Mouse (Mus musculus): Measurements from ENCODE around the gene Ssr2. TPM values are rescaled to one million over a fixed set of nuclear protein-coding genes. Genes with fewer than 3 reads are reported as not detected.

Gene Ssr2
- polyA plus RNA-seq, 1 experiment = 294 TPM

GRCm38 (mm10) chr3:88618074-88618871 lies 42.6 kb downstream of the Ssr2 start:
- H3K4me2 ChIP-seq (ENCODE audit: low read depth) = peak overlapping the region; percentile 98

DNA sequence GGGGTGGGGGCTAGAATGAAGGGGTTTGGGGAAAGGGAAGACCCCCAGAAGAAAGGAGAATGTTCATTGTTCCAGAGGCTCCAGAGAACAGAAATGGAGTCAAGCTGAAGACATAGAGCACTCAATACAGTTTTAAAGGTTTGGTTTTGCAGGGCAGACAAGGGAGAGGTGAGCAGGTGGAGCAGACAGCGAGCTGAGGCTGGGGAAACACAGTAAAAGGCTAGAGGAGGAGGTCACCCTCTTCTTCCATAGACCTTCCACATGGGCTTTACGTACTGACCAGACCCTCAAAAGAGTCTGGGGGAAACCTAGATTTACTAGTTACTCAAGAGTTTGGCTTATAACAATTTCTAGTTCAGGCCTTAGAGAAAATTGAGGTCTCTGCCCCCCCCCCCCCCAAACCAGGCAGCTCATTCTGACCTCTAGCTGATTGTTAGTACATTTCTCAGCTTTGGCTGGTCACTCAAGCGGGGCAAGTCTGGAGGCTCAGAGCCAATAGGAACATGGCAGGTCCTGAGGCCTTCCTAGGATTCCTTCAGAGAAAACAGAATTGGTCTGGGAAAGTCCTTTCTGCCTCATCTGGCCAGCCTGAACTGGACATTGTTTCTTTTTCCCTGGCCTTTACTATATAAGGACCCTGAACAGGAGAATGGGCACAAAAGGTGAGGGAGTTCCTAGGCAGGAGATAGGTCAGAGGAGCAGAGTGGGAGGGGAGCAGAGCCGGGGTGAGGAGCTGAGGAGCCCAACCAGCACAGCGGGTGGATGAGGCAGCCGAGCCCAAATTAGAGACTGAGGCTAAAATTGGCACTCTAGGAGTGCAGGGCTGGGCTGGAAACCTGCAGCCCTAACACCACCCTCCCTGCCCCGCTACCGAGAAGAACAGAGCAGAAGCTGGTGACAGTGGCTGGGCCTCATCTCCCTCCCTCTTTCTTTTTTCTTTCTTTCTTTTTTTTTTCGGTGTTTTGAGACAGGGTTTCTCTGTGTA lies 43.7 kb downstream of the Ssr2 start:
- Histone ChIP-seq H3K79me2 (ENCODE audit: control insufficient read depth, insufficient read depth) (peaks cover 80% of the 10 kb centered on the region), H3K4me2 (ENCODE audit: low read depth) (peak overlapping the region; percentile 98), H3ac (ENCODE audit: control insufficient read depth, insufficient read length) (peak overlapping the region; percentile 16), H3K4me3 (peak overlapping the region; percentile 94), H3K36me3 (ENCODE audit: control insufficient read depth, insufficient read depth) (peaks cover 24% of the 10 kb centered on the region), H3K27me3 (ENCODE audit: control insufficient read depth, insufficient read depth, insufficient read length) (no peaks in the 10 kb centered on the region)
- peak; percentile 96 for TF ChIP-seq POLR2AphosphoS2 (IDR thresholded peaks at IDR 0.05; ENCODE audit: insufficient read length, low read depth)
- TF ChIP-seq POLR2A (IDR thresholded peaks at IDR 0.05; ENCODE audit: insufficient read length, low read depth) = peak; percentile 81
- peak; percentile 54 for TF ChIP-seq SRF (IDR thresholded peaks at IDR 0.05; ENCODE audit: control insufficient read depth, insufficient read length, low read depth)
- no peak for TF ChIP-seq E2F4 (IDR thresholded peaks at IDR 0.05; ENCODE audit: insufficient read depth)

More at GRCm38 (mm10) chr3:88618074-88618871, 42.6 kb downstream of the Ssr2 start:
- Histone ChIP-seq H3ac (ENCODE audit: control insufficient read depth, insufficient read length) (peak overlapping the region; percentile 65), H3K36me3 (ENCODE audit: control insufficient read depth, insufficient read depth) (peaks cover 24% of the 10 kb centered on the region), H3K79me2 (ENCODE audit: control insufficient read depth, insufficient read depth) (peaks cover 68% of the 10 kb centered on the region), H3K27me3 (ENCODE audit: control insufficient read depth, insufficient read depth, insufficient read length) (no peaks in the 10 kb centered on the region), H3K4me3 (peak overlapping the region; percentile 94)
- TF ChIP-seq POLR2AphosphoS2 (IDR thresholded peaks at IDR 0.05; ENCODE audit: insufficient read length, low read depth) = peak; percentile 50
- TF ChIP-seq POLR2A (IDR thresholded peaks at IDR 0.05; ENCODE audit: insufficient read length, low read depth) = peak; percentile 53
- no peak for TF ChIP-seq MYOG (IDR thresholded peaks at IDR 0.05; ENCODE audit: control insufficient read depth in 1 of 3, insufficient read depth in 1 of 3, insufficient read length in 2 of 3, low read depth in 2 of 3)

DNA sequence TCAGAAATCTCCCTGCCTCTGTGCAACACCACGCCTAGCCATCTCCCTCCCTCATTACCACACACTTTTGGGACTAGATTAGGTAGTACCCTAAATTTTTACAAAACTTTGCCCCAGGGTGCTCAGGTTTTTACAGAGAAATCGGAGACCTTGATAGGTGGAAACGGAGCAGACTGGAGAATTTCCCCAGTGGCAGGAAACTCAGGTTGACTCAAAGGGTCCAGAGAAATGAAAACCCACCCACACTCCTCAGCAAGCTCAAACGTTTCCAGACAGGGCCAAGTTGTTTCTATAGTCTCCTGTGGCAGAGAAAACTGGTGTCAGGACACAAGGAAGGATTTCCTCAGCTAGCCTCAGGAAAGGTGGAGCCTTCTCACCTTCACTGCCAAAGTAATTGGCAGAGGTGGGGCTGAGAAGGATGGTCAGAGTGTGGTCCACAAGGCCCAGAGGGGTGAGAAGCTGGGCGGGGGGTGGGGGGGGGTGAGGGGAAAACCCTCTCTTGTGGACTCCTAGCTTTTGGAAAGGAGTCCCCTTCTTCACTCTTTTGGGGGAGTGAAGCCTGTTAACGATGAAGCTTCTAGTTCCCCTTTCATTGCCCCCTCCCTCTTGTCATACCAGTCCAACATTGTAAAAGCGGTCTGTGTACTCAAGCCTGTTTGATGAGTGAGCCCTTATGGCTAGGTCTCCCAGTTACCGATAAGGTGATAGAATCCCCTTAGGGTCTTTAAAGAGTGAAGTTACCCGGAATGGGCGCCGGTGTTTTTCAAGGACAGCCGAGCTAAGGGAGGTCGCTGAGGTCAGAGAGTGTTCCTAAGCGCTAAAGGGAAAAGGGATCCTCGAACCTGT lies 44.7 kb downstream of the Ssr2 start:
- Histone ChIP-seq H3K27me3 (ENCODE audit: control insufficient read depth, insufficient read depth, insufficient read length) (no peaks in the 10 kb centered on the region), H3K4me2 (ENCODE audit: low read depth) (peak overlapping the region; percentile 98), H3K79me2 (ENCODE audit: control insufficient read depth, insufficient read depth) (peaks cover 89% of the 10 kb centered on the region), H3K36me3 (ENCODE audit: control insufficient read depth, insufficient read depth) (peaks cover 27% of the 10 kb centered on the region), H3ac (ENCODE audit: control insufficient read depth, insufficient read length) (peak overlapping the region; percentile 62), H3K4me3 (peak overlapping the region; percentile 94)
- no peak for TF ChIP-seq REST (IDR thresholded peaks at IDR 0.05; ENCODE audit: insufficient read depth, insufficient read length)
- no peak for TF ChIP-seq CEBPB (IDR thresholded peaks at IDR 0.05; ENCODE audit: insufficient read depth, poor library complexity, severe bottlenecking)
- TF ChIP-seq POLR2A (IDR thresholded peaks at IDR 0.05; ENCODE audit: insufficient read length, low read depth) = peak; percentile 37
- no peak for TF ChIP-seq TCF3 (IDR thresholded peaks at IDR 0.05; ENCODE audit: insufficient read length, low read depth)
- TF ChIP-seq SRF (IDR thresholded peaks at IDR 0.05; ENCODE audit: control insufficient read depth, insufficient read length, low read depth) = no peak
- no peak for TF ChIP-seq E2F4 (IDR thresholded peaks at IDR 0.05; ENCODE audit: insufficient read depth)
- peak; percentile 70 for TF ChIP-seq POLR2AphosphoS2 (IDR thresholded peaks at IDR 0.05; ENCODE audit: insufficient read length, low read depth)
- no peak for TF ChIP-seq MYOD1 (IDR thresholded peaks at IDR 0.05; ENCODE audit: control insufficient read depth in 1 of 3, insufficient read length in 2 of 3, low read depth in 2 of 3)
- TF ChIP-seq TCF12 (IDR thresholded peaks at IDR 0.05; ENCODE audit: insufficient read depth, poor library complexity, severe bottlenecking) = no peak
- TF ChIP-seq MAX (IDR thresholded peaks at IDR 0.05; ENCODE audit: low read depth) = no peak
- TF ChIP-seq USF1 (IDR thresholded peaks at IDR 0.05; ENCODE audit: low read depth) = no peak
- no peak for TF ChIP-seq MYOG (IDR thresholded peaks at IDR 0.05; ENCODE audit: control insufficient read depth in 1 of 3, insufficient read depth in 1 of 3, insufficient read length in 2 of 3, low read depth in 2 of 3)

DNA sequence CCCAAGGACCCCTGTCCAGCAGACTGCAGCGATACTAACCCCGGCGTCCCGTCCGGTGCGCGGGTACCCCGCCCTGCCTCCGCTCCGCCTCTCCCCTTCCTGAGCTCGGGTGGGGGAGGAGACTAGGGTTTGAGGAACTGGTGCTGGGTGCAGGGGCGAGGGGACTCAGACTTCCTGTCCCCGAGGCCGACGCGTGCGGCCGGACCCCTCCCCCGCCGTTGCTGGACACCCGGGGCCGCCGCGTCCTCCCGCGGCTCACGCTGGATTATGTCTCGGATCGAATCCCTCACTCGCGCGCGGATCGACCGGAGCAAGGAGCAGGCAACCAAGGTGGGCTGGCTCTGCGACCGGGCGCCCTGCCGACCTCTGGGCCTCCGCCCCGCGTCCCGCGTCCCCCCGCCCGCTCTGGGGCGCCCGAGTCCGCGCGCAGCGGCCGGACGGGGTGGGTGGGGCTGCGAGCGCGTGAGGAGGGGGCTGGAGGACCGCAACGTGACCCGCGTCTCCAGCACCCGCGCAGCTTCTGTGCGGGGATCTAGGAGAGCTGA lies 45.4 kb downstream of the Ssr2 start:
- peak overlapping the region; percentile 98 for H3K4me2 ChIP-seq (ENCODE audit: low read depth)
- H3K36me3 ChIP-seq (ENCODE audit: control insufficient read depth, insufficient read depth) = peaks cover 34% of the 10 kb centered on the region
- peaks cover 96% of the 10 kb centered on the region for H3K79me2 ChIP-seq (ENCODE audit: control insufficient read depth, insufficient read depth)
- peak overlapping the region; percentile 94 for H3K4me3 ChIP-seq
- peak overlapping the region; percentile 62 for H3ac ChIP-seq (ENCODE audit: control insufficient read depth, insufficient read length)
- no peak for TF ChIP-seq TCF3 (IDR thresholded peaks at IDR 0.05; ENCODE audit: insufficient read length, low read depth)
- no peak for TF ChIP-seq MYOG (IDR thresholded peaks at IDR 0.05; ENCODE audit: control insufficient read depth in 1 of 3, insufficient read depth in 1 of 3, insufficient read length in 2 of 3, low read depth in 2 of 3)
- peak in 1 of 3 experiments; percentile 6 for TF ChIP-seq MYOD1 (IDR thresholded peaks at IDR 0.05; ENCODE audit: control insufficient read depth in 1 of 3, insufficient read length in 2 of 3, low read depth in 2 of 3)
- peak; percentile 74 for TF ChIP-seq POLR2A (IDR thresholded peaks at IDR 0.05; ENCODE audit: insufficient read length, low read depth)
- peak; percentile 77 for TF ChIP-seq POLR2AphosphoS2 (IDR thresholded peaks at IDR 0.05; ENCODE audit: insufficient read length, low read depth)
- TF ChIP-seq REST (IDR thresholded peaks at IDR 0.05; ENCODE audit: insufficient read depth, insufficient read length) = no peak
- no peaks in the 10 kb centered on the region for H3K27me3 ChIP-seq (ENCODE audit: control insufficient read depth, insufficient read depth, insufficient read length)
